Mouse (Mus musculus): ENCODE data around the gene Plcb2. TPM values are rescaled to one million over a fixed set of nuclear protein-coding genes. Genes with fewer than 3 reads are reported as not detected.

Plcb2 gene
- polyA plus RNA-seq, 1 experiment from 2014 or later: 0.50 TPM

DNA sequence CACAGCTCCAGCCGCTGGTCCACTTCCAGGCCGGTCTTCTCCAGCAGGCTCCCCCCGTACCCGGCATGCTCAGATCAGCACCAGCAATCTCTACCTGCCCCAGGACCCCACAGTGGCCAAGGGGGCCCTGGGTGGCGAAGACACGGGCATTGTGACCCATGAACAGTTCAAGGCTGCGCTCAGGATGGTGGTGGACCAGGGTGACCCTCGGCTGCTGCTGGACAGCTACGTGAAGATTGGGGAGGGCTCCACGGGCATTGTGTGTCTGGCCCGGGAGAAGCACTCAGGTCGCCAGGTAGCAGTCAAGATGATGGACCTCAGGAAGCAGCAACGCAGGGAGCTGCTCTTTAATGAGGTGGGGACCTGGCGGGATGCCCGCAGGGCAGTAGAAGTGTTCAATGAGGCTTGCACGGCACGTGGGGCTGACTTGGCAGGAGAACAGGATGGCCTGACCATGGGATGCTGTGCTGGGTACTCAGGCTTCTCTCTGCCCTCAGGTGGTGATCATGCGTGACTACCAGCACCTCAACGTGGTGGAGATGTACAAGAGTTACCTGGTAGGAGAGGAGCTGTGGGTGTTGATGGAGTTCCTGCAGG lies 34.8 kb downstream of the Plcb2 start:
- no peak for ATAC-seq (ENCODE audit: low FRiP score, low read depth)
- Histone ChIP-seq H3K27me3 (peaks cover 60% of the 10 kb centered on the region), H3K4me2 (replicated peaks) (no peak overlapping the region), H3K4me1 (no peaks in the 10 kb centered on the region), H3K9me3 (no peaks in the 10 kb centered on the region), H3K4me3 (no peak overlapping the region), H3K27ac (replicated peaks) (no peak overlapping the region), H3K9ac (replicated peaks) (no peak overlapping the region), H3K36me3 (no peaks in the 10 kb centered on the region)
- 87% methylated on average over 19 of the region's 19 CpGs for WGBS

DNA sequence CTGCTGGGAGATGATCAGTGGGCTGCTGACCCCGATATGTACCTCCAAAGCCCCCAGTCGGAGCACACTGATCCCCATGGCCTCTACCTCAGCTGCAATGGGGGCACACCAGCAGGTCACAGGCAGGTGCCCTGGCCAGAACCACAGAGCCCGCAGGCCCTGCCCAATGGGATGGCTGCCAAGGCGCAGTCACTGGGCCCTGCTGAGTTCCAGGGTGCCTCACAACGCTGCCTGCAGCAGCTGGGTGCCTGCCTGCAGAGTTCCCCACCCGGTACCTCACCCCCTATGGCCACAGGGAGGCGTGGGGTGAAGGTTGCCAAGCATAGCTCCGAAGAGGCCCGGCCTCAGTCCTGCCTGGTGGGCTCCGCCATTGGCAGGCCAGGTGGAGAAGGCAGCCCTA lies 38.4 kb downstream of the Plcb2 start:
- Histone ChIP-seq H3K27me3 (peaks cover 30% of the 10 kb centered on the region), H3K36me3 (no peaks in the 10 kb centered on the region), H3K4me3 (no peak overlapping the region), H3K9ac (replicated peaks) (no peak overlapping the region), H3K9me3 (no peaks in the 10 kb centered on the region), H3K27ac (replicated peaks) (no peak overlapping the region), H3K4me2 (replicated peaks) (no peak overlapping the region), H3K4me1 (no peaks in the 10 kb centered on the region)
- ATAC-seq (ENCODE audit: low FRiP score, low read depth): no peak
- 79% methylated on average over 10 of the region's 10 CpGs for WGBS

DNA sequence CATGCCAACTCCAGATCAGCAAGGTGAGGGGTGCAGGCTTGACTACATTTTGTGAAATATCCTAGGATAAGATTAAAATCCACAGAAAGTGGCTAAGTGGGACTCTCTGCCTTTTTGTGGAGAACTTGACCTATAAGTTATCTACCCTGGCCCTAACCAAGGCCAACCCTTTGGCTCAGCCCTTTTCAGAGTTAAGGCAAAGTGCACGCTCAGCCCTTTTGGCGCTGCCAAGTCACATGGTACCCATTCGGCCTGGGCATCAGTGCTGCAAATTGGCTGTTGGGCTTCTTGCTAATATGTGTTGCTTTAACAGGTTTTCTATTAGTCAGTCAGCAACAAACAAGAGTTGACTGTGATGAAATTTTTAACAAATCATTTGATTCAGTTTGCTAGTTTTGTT lies 40.4 kb downstream of the Plcb2 start:
- no peak overlapping the region for H3K4me2 ChIP-seq (replicated peaks)
- no peak overlapping the region for H3K4me3 ChIP-seq
- H3K27me3 ChIP-seq: 0 out of 2 replicates have a peak, but pooled peaks cover 11% of the 10 kb centered on the region
- no peaks in the 10 kb centered on the region for H3K9me3 ChIP-seq
- H3K4me1 ChIP-seq: no peaks in the 10 kb centered on the region
- H3K9ac ChIP-seq (replicated peaks): no peak overlapping the region
- no peak overlapping the region for H3K27ac ChIP-seq (replicated peaks)
- no peaks in the 10 kb centered on the region for H3K36me3 ChIP-seq
- 93% methylated on average over 3 of the region's 3 CpGs for WGBS
- ATAC-seq (ENCODE audit: low FRiP score, low read depth): no peak

DNA sequence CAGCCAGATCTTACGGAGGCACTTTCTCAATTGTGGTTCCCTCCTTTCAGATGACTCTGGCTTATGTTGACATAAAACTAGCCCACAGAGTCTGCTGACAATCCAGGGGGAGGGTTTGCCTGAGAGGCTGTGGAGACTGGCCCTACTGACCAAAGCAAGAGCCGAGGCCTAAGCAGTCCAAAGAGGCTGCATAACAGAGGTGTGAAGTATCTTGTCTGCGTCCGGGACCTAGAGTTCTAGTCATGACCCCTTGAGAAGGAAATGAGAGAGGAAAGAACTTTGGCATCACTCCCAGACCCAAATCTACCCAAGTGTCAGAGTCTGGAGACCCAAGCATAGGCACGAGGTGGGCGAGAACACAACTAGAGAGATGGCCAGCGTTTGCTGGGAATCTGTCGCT lies 41.5 kb downstream of the Plcb2 start:
- no peaks in the 10 kb centered on the region for H3K9me3 ChIP-seq
- no peaks in the 10 kb centered on the region for H3K4me1 ChIP-seq
- H3K36me3 ChIP-seq: no peaks in the 10 kb centered on the region
- no peak overlapping the region for H3K27ac ChIP-seq (replicated peaks)
- no peak overlapping the region for H3K4me2 ChIP-seq (replicated peaks)
- H3K27me3 ChIP-seq: 0 out of 2 replicates have a peak, but pooled peaks cover 4% of the 10 kb centered on the region
- no peak overlapping the region for H3K9ac ChIP-seq (replicated peaks)
- no peak for ATAC-seq (ENCODE audit: low FRiP score, low read depth)
- H3K4me3 ChIP-seq: no peak overlapping the region
- 80% methylated on average over 8 of the region's 8 CpGs for WGBS

DNA sequence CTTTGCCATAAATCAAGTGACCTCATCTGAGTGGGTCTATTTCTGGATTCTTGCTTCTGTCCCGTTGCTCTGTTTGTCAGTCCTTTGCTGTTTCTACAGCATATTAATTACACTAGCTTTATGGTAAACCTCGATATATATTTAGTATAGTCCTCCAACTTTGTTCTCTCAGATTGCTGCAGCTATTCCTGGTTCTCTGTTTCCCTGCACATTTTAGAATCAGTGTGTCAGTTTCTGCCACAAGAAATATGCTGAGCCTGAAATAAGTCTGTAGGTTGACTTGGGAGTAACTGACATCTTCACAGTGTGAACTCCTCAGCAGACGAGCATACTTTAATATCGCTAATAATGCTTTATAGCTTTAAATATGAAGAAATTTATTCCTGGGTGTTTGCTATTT lies 43.1 kb downstream of the Plcb2 start:
- Histone ChIP-seq H3K4me1 (no peaks in the 10 kb centered on the region), H3K27me3 (peaks cover 13% of the 10 kb centered on the region; the same call in 1 of the 2 replicates), H3K4me2 (replicated peaks) (no peak overlapping the region), H3K4me3 (no peak overlapping the region), H3K9me3 (no peaks in the 10 kb centered on the region), H3K36me3 (no peaks in the 10 kb centered on the region), H3K9ac (replicated peaks) (no peak overlapping the region), H3K27ac (replicated peaks) (no peak overlapping the region)
- 92% methylated on average over 4 of the region's 4 CpGs for WGBS
- no peak for ATAC-seq (ENCODE audit: low FRiP score, low read depth)

DNA sequence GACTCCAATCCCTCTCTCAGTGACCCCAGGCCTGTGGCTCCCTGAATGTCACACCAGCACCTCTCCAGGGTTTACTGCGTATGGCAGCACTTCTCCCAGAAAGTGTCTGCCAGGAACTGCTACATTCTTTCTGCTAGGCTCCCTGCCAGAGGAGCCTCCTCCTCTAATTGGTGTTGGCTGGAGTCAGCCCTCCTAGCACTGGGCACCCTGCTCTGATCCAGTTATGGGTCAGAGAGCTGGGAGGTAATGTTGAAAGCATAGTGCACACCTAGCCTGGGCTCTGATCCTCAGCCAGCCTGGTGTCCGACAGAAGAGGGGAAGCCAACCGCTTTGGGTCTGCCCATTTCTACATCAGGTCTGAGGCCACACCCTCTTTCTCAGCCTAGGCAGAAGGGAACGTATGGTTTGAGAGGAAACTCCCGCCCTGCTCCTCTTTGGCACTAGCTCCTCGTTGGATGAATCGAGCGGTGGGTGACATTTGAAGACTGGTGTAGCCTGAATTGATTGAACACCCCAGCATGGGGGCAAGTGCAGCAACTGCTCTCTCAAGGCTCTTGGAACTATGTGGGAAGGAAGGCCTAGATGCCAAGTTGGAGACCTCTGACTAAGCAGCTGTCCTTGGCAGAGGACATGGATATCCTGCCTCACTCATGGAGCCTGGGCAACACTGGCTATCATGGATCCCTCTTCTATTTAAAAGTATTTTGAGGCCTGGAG lies 45.5 kb downstream of the Plcb2 start:
- H3K4me3 ChIP-seq: no peak overlapping the region
- H3K36me3 ChIP-seq: no peaks in the 10 kb centered on the region
- 55% methylated on average over 8 of the region's 8 CpGs for WGBS
- no peak overlapping the region for H3K27ac ChIP-seq (replicated peaks)
- peaks cover 2% of the 10 kb centered on the region; the same call in 1 of the 2 replicates for H3K4me1 ChIP-seq
- no peaks in the 10 kb centered on the region for H3K9me3 ChIP-seq
- H3K9ac ChIP-seq (replicated peaks): no peak overlapping the region
- no peak overlapping the region for H3K4me2 ChIP-seq (replicated peaks)
- ATAC-seq (ENCODE audit: low FRiP score, low read depth): no peak
- peaks cover 37% of the 10 kb centered on the region for H3K27me3 ChIP-seq

DNA sequence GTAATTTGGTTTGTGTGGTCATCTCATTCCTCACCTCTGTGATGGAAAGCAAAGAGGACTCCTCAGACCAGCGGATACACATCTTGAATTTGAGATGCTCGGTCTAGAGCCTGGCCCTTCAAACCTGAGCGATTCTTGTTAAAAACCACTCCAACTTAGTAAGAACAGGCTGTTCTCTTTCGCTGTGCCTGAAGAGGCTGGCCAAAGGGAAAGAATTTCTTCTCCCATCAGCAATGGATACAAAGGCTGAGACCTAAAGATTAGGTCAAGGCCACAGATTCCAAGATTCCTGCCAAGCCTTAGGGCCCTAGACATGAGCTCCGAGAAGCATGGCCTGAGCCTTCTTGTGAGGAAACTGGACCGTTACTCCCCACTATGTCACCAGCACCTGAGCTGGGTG lies 47.3 kb downstream of the Plcb2 start:
- H3K9ac ChIP-seq (replicated peaks): no peak overlapping the region
- no peak overlapping the region for H3K4me3 ChIP-seq
- no peaks in the 10 kb centered on the region for H3K9me3 ChIP-seq
- no peak overlapping the region for H3K4me2 ChIP-seq (replicated peaks)
- H3K4me1 ChIP-seq: peaks cover 16% of the 10 kb centered on the region
- peaks cover 51% of the 10 kb centered on the region for H3K27me3 ChIP-seq
- H3K36me3 ChIP-seq: no peaks in the 10 kb centered on the region
- H3K27ac ChIP-seq (replicated peaks): no peak overlapping the region
- no peak for ATAC-seq (ENCODE audit: low FRiP score, low read depth)
- WGBS: 88% methylated on average over 6 of the region's 6 CpGs

DNA sequence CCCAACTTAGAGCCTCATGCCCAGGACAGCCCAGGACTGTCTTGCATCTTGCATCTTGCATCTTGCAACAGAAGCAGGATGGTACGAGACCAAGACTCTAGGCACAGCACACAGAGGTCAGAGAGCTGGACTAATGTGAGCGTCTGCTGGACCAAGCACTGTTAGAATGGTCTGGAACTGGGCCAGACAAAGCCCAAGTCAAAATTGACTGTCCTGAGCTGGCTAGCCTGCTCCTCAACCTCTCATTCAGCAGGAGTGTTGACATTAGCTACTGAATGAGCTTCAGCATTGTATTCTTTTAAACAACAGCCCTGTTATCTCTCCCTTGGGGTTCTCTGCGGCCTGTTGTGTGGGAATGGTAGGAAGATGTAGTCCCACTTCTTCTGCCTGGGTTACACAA lies 48.7 kb downstream of the Plcb2 start:
- 81% methylated on average over 3 of the region's 3 CpGs for WGBS

DNA sequence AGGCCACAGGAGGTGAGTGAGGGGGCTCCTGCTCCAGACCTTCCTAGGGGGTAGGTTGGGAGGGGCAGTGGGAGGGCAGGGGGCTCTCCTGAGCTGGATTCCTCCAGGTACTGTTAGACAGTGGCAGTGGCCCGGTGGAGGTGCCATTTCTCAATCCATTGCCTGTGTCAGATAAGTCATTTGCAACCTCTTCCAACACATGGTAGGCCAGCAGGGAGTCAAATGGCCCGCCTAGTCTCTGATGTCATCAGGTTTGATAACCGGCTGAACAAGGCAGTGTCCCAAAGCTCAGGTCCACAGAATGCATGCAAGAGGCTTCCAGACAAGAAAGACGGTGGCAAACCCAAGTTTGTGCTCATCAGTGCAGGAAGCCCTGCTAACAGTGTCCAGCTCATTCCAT lies 50.4 kb downstream of the Plcb2 start:
- Histone ChIP-seq H3K4me2 (replicated peaks) (peak overlapping the region; percentile 93), H3K27me3 (peaks cover 80% of the 10 kb centered on the region), H3K36me3 (no peaks in the 10 kb centered on the region), H3K9me3 (no peaks in the 10 kb centered on the region), H3K4me3 (peak overlapping the region; percentile 56), H3K4me1 (peaks cover 21% of the 10 kb centered on the region), H3K27ac (replicated peaks) (no peak overlapping the region), H3K9ac (replicated peaks) (peak overlapping the region; percentile 43; the same call in 1 of the 2 replicates)
- no peak for ATAC-seq (ENCODE audit: low FRiP score, low read depth)
- 17% methylated on average over 4 of the region's 4 CpGs for WGBS

More for the DNA sequence above, 48.7 kb downstream of the Plcb2 start:
- Histone ChIP-seq H3K27me3 (peaks cover 63% of the 10 kb centered on the region), H3K9ac (replicated peaks) (no peak overlapping the region), H3K36me3 (no peaks in the 10 kb centered on the region), H3K4me1 (peaks cover 16% of the 10 kb centered on the region), H3K4me2 (replicated peaks) (no peak overlapping the region), H3K27ac (replicated peaks) (no peak overlapping the region), H3K4me3 (no peak overlapping the region), H3K9me3 (no peaks in the 10 kb centered on the region)
- no peak for ATAC-seq (ENCODE audit: low FRiP score, low read depth)

DNA sequence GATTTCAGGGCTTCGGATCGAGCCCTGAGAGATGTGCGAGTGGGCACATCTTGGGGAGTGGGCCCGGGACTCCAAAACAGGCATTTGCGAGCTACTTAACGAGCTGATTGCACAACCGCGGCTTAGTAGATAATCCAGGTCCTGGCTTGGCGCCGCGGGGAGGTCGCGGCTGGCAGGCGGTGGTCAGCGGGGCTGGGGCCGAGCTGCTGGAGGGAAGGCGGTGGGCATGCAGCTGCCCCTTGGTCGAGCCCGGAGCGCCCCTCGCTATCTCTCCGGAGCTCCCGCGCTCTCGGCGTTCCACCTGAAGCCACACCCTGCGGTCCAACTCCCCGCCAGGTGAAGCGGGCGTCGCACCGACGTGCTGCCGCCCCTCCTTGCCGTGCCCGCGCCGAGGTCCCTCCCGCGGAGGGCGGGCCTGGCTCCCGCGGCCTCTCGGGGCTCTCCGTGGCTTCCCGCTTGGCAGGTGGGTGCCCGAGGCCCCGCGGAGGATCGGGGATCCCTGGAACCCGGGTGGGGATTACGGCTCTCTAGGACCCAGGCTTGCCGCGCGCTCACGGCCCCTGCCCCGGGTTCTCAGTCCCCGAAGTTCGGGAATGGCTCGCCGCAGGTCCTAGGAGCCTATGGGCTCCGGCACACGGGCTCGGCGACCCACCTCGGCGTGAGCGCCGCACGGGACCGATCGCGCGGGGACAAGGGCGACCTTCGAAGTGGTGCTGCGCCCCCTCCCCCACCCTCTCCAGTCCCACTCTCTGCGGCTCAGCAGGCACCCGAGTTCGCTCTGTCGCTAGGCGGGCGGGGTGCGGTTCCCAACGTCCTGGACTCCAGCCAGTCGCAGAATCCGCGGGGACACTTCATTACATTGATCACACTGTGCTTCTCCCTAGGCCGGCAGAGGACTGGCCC lies 51.1 kb downstream of the Plcb2 start:
- under 1% methylated on average over 83 of the region's 89 CpGs for WGBS
- Histone ChIP-seq H3K36me3 (no peaks in the 10 kb centered on the region), H3K27ac (replicated peaks) (no peak overlapping the region), H3K27me3 (peaks cover 88% of the 10 kb centered on the region), H3K4me2 (replicated peaks) (peak overlapping the region; percentile 93), H3K4me1 (peaks cover 21% of the 10 kb centered on the region), H3K9me3 (no peaks in the 10 kb centered on the region), H3K9ac (replicated peaks) (peak overlapping the region; percentile 43), H3K4me3 (peak overlapping the region; percentile 56)
- peak; percentile 52 for ATAC-seq (ENCODE audit: low FRiP score, low read depth)

DNA sequence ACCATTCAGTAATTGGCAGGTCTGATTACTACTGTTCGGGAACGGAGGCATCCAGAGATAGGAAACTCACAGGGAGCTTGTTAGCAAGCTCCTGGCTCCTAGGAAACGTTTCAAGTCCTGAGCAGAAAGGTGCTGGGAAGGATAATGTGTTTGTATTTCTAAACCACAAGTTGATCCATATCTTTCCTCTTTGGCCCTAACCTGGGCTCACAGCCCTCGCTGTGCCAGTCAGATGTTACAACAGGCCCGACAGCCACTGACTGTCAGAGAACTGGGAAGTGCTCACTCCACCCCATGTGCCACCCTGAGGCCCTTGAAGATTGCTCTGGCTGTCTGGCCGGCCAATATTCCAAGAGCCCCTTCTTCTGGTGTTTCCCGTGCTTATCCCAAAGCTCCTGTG lies 53.7 kb downstream of the Plcb2 start:
- WGBS: 22% methylated on average over 7 of the region's 7 CpGs
- no peak overlapping the region for H3K9ac ChIP-seq (replicated peaks)
- H3K4me1 ChIP-seq: peaks cover 21% of the 10 kb centered on the region
- H3K27ac ChIP-seq (replicated peaks): no peak overlapping the region
- H3K27me3 ChIP-seq: peaks cover 82% of the 10 kb centered on the region
- no peaks in the 10 kb centered on the region for H3K36me3 ChIP-seq
- no peak overlapping the region for H3K4me3 ChIP-seq
- no peak for ATAC-seq (ENCODE audit: low FRiP score, low read depth)
- H3K4me2 ChIP-seq (replicated peaks): no peak overlapping the region
- no peaks in the 10 kb centered on the region for H3K9me3 ChIP-seq

Measured in midbrain, embryonic 12.5 days (tissue).